Mouse (Mus musculus) spleen, embryonic (tissue): ENCODE data around the gene Adam6b.
"Not testable (repeated sequence)": the region's sequence is repeated elsewhere in the genome, so short reads cannot be mapped to it uniquely, and the experiment has no call there.

Experiments
- CTCF ChIA-PET: fragments of 350-600 bp; sonication (Branson Sonifier 250); formaldehyde crosslinking; loops from one replicate; lab custom pipeline; 2022; lab: Charles Lee

Adam6b gene

GRCm38 (mm10) chr12:113489211-113489610, at the start of gene Adam6b:
TSS of gene Adam6b (plus strand) at chr12:113489511.
- CTCF ChIA-PET, result not testable (repeated sequence)

GRCm38 (mm10) chr12:113446061-113446460, 43.2 kb upstream of the Adam6b start:
- CTCF ChIA-PET, result no interaction called here

GRCm38 (mm10) chr12:113476164-113476563, 13.1 kb upstream of the Adam6b start:
- CTCF ChIA-PET, result no interaction called here

- CTCF ChIA-PET, result interaction anchor here (0.8 kb wide), 1 partner anchor 758 kb away, joined by 3 read pairs; no protein-coding TSS in a partner anchor
Measured at GRCm38 (mm10) chr12:113482147-113482546, 7.2 kb upstream of the Adam6b start.

GRCm38 (mm10) chr12:113482661-113483389, 6.5 kb upstream of the Adam6b start:
- CTCF ChIA-PET, result no interaction called here

GRCm38 (mm10) chr12:113483492-113484162, 5.7 kb upstream of the Adam6b start:
- CTCF ChIA-PET, result no interaction called here

GRCm38 (mm10) chr12:113484971-113485485, 4.3 kb upstream of the Adam6b start:
- CTCF ChIA-PET, result interaction anchor here (0.6 to 0.7 kb wide), 4 partner anchors 228 to 418 kb away, joined by 3 to 13 read pairs (median 3); no protein-coding TSS in a partner anchor

GRCm38 (mm10) chr12:113487693-113488092, 1.6 kb upstream of the Adam6b start:
- CTCF ChIA-PET, result interaction anchor here (0.6 to 0.7 kb wide), 2 partner anchors 818 to 860 kb away, joined by 3 to 7 read pairs; no protein-coding TSS in a partner anchor

- CTCF ChIA-PET, result no interaction called here
Measured at GRCm38 (mm10) chr12:113525901-113526300, 36.6 kb downstream of the Adam6b start.
